Mouse (Mus musculus) olfactory bulb, adult 2 months (tissue): ENCODE data around the gene Gm43552. TPM values are rescaled to one million over a fixed set of nuclear protein-coding genes. Genes with fewer than 3 reads are reported as not detected.
"Not testable (repeated sequence)": the region's sequence is repeated elsewhere in the genome, so short reads cannot be mapped to it uniquely, and the experiment has no call there.

Source experiments
- H3K27ac ChIP-seq: fragments of 200-500 bp; 2 replicates; pipeline ENCODE4 v1.5.1; 2012; ENCODE audit warnings: low read depth, low read length; ENCODE audit not compliant: insufficient read depth
- H3K4me1 ChIP-seq: fragments of 200-500 bp; 2 replicates; pipeline ENCODE4 v1.6.1; 2012; ENCODE audit warnings: low read length; ENCODE audit not compliant: control insufficient read depth, insufficient read depth
- H3K4me3 ChIP-seq: fragments of 200-500 bp; 2 replicates; pipeline ENCODE4 v1.5.1; 2012; ENCODE audit warnings: mild to moderate bottlenecking, low read depth, low read length, moderate library complexity; ENCODE audit not compliant: insufficient read depth
- CTCF ChIP-seq: fragments of 200-500 bp; IDR thresholded peaks from 2 replicates; pipeline ENCODE4 v1.5.1; 2012; ENCODE audit warnings: low read depth, mild to moderate bottlenecking, low read length, moderate library complexity; ENCODE audit not compliant: insufficient read depth
- POLR2A ChIP-seq: fragments of 200-500 bp; IDR thresholded peaks from 2 replicates; pipeline ENCODE4 v1.6.1; 2012; ENCODE audit warnings: mild to moderate bottlenecking, low read depth, low read length, moderate library complexity; ENCODE audit not compliant: insufficient read depth
- WGBS: fragments of 180-500 bp; shearing (Covaris S2); methylation state at CpG from one replicate; pipeline ENCODE4 v1.1.7; 2018; 5-methylcytosine and 5-hydroxymethylcytosine counted together
- polyA plus RNA-seq: library from polyadenylated mRNA; stranded (reverse); fragments of >200 nt; gene quantifications from 2 replicates; pipeline ENCODE4 v1.2.4, GENCODE M21; 2012; ENCODE audit warnings: low replicate concordance; ENCODE audit not compliant: missing spikeins, insufficient read depth, insufficient read length

Gm43552 gene
- polyA plus RNA-seq, 1 experiment, result not detected

- H3K27ac ChIP-seq, result no peak overlapping the region
- no peaks in the 10 kb centered on the region for H3K4me1 ChIP-seq
- 90% methylated on average over 9 of the region's 9 CpGs for WGBS
- TF ChIP-seq CTCF (no peak), POLR2A (no peak)
- no peak overlapping the region for H3K4me3 ChIP-seq
These were observed 12.8 kb downstream of the Gm43552 start for GRCm38 (mm10) chr5:65479681-65480445.

- 51% methylated on average over 4 of the region's 4 CpGs for WGBS
These were observed 14.4 kb downstream of the Gm43552 start for GRCm38 (mm10) chr5:65478224-65478623.

GRCm38 (mm10) chr5:65476739-65477138, 15.9 kb downstream of the Gm43552 start:
- WGBS, result 95% methylated on average over 4 of the region's 4 CpGs

More at GRCm38 (mm10) chr5:65478224-65478623, 14.4 kb downstream of the Gm43552 start:
- Histone ChIP-seq H3K27ac (no peak overlapping the region), H3K4me1 (no peaks in the 10 kb centered on the region), H3K4me3 (no peak overlapping the region)
- TF ChIP-seq CTCF, result no peak
- TF ChIP-seq POLR2A, result no peak

GRCm38 (mm10) chr5:65475806-65476205, 16.8 kb downstream of the Gm43552 start:
- Histone ChIP-seq H3K4me3 (no peak overlapping the region), H3K27ac (no peak overlapping the region), H3K4me1 (no peaks in the 10 kb centered on the region)
- TF ChIP-seq POLR2A (no peak), CTCF (no peak)
- 48% methylated on average over 2 of the region's 2 CpGs for WGBS

More at GRCm38 (mm10) chr5:65476739-65477138, 15.9 kb downstream of the Gm43552 start:
- H3K4me1 ChIP-seq, H3K27ac ChIP-seq, H3K4me3 ChIP-seq: not testable (repeated sequence)

- no peak overlapping the region for H3K27ac ChIP-seq
- H3K4me1 ChIP-seq, result no peaks in the 10 kb centered on the region
- H3K4me3 ChIP-seq, result no peak overlapping the region
- TF ChIP-seq CTCF (no peak), POLR2A (no peak)
- WGBS, result 77% methylated on average over 6 of the region's 6 CpGs
These were observed 22.9 kb downstream of the Gm43552 start for GRCm38 (mm10) chr5:65469766-65470165.

GRCm38 (mm10) chr5:65466911-65467310, 25.7 kb downstream of the Gm43552 start:
- Histone ChIP-seq H3K4me1 (no peaks in the 10 kb centered on the region), H3K27ac (no peak overlapping the region), H3K4me3 (no peak overlapping the region)
- 88% methylated on average over 3 of the region's 3 CpGs for WGBS
- TF ChIP-seq POLR2A (no peak), CTCF (no peak)

- Histone ChIP-seq H3K4me3 (no peak overlapping the region), H3K4me1 (peaks cover 3% of the 10 kb centered on the region), H3K27ac (no peak overlapping the region)
- 91% methylated on average over 14 of the region's 14 CpGs for WGBS
- TF ChIP-seq CTCF (no peak), POLR2A (no peak)
These were observed 32.3 kb downstream of the Gm43552 start for GRCm38 (mm10) chr5:65460361-65460760.

- TF ChIP-seq CTCF (no peak), POLR2A (no peak)
- 61% methylated on average over 3 of the region's 3 CpGs for WGBS
- no peak overlapping the region for H3K4me3 ChIP-seq
- H3K4me1 ChIP-seq, result peaks cover 3% of the 10 kb centered on the region
- no peak overlapping the region for H3K27ac ChIP-seq
These were observed 33.2 kb downstream of the Gm43552 start for GRCm38 (mm10) chr5:65459454-65459853.

- H3K27ac ChIP-seq, result no peak overlapping the region
- 71% methylated on average over 5 of the region's 5 CpGs for WGBS
- peaks cover 3% of the 10 kb centered on the region for H3K4me1 ChIP-seq
- H3K4me3 ChIP-seq, result no peak overlapping the region
- TF ChIP-seq POLR2A (no peak), CTCF (no peak)
These were observed 34.8 kb downstream of the Gm43552 start for GRCm38 (mm10) chr5:65457846-65458245.
